Mouse (Mus musculus) olfactory bulb, adult 2 months (tissue): ENCODE data around the gene Tpst1.

Source experiments
- CTCF ChIP-seq: fragments of 200-500 bp; IDR thresholded peaks from 2 replicates; pipeline ENCODE4 v1.5.1; 2012; ENCODE audit warnings: low read depth, mild to moderate bottlenecking, low read length, moderate library complexity; ENCODE audit not compliant: insufficient read depth
- POLR2A ChIP-seq: fragments of 200-500 bp; IDR thresholded peaks from 2 replicates; pipeline ENCODE4 v1.6.1; 2012; ENCODE audit warnings: mild to moderate bottlenecking, low read depth, low read length, moderate library complexity; ENCODE audit not compliant: insufficient read depth

DNA sequence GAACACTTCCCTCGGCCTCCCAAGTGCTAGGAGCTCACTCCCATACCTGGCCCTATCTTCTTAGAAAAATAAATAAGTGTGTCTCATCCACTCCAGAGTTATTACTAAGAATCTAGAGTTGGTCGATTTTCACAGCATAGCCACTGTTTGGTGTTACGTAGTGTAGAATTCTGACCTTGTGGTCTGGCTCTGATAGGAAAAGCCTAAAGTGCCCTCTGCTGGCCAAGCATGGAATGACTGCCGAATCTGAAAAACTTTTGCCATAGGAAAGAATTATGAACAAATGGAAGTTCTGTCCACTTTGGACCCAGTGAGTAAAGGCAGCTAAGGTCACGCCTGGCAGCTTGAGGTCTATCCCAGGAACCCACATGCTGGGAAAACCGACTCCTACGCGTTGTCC, 66.3 kb downstream of the Tpst1 start:
- TF ChIP-seq CTCF (no peak), POLR2A (no peak)
